Mouse (Mus musculus): Measurements from ENCODE around the gene Dbil5.

DNA sequence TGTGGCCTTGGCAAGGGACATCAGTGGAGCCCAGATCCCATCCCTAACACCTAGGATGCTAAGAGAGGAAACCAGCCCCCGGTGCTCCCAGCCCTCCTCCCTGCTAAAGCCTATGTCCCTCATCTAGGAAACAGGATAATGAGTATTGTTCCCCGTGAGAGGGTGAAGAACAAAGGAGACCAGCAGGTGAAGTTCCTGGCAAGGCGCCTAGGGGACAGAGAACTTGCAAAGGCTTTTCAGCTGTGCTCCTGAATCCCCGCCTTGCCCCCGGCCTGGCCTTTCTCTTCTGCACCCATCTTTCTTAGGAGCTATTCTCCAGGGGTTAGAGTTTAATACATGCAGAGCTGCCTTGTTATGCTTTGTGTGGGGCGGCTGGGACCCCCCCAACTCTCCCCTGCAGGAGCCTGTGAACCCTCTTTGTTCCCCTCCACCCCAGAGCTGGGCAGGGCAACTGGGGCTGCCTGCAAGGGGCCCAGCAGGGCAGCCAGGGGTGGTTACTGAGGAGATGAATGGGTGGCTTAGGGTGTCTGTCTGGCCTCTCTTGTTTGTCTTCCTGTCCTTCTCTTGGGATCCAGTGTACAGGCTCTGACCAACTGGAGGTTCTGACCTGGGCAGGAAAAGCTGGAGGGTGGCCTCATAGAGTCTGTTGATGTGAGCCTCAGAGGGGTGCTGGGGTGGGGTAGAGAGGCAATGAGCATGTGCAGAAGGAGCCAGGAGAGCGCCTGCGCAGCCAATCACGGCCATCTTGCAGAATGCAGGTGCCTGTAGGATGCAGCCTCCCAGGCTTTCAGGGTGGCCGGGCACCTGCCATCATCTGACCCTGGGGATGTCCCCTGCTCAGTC, 43.0 kb downstream of the Dbil5 start:
- TF ChIP-seq CTCF (IDR thresholded peaks at IDR 0.05; ENCODE audit: low read depth) (no peak), EP300 (IDR thresholded peaks at IDR 0.05; ENCODE audit: low read depth) (no peak)
